Comparison of ENCODE assay signal across 8 mouse cellular contexts in the genomic region with DNA sequence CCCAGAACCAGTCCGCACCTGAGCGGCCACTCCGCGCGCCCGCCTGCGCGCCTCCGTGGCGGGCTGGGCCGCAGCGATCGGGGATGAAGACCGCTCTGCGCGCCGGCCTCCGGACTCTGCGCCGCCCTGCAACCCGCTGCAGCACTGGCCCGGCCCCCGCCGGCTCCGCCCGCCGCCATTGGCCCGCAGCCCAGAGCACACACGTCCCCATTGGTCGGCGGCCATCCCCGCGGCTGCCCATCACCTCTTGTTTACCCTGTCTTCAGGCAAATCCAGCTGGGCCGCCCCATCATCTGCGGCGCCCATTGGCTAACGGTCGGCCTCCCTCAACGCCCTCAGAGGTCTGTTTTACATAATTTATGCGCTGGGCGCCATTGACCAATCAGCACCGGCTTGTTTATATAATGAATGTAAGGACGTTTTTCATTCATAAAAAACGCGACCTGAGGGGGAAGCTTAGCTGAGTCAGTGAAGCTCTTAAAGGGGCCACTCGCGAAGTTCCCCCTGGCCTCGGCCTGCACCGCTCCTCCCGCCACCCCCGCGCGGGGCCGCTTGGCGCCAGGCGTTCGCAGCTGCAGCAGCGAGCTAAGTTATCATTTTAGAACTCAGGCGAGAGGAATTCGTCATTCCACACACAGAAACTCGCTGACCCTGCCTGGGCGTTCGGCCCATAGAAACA. TPM values are rescaled to one million over a fixed set of nuclear protein-coding genes. Genes with fewer than 3 reads are reported as not detected.
DNase-seq lines count a peak whose midpoint lies in the region; ATAC-seq and TF ChIP-seq lines count a peak whose summit lies in the region.

Gene Etv5, minus strand, starts transcription at position 221 of the 679 bp plus-strand sequence.

- H3K4me1 ChIP-seq in embryonic facial prominence, embryonic 13.5 days: peaks cover 33% of the 10 kb centered on the region
- peaks cover 7% of the 10 kb centered on the region; the same call in 1 of the 2 replicates for H3K4me1 ChIP-seq in kidney, adult 2 months (ENCODE audit: control insufficient read depth, insufficient read depth, low read length)
- H3K4me1 ChIP-seq in limb, embryonic 12.5 days (replicated peaks): peaks cover 22% of the 10 kb centered on the region
- H3K4me1 ChIP-seq in midbrain, embryonic 15.5 days: peaks cover 24% of the 10 kb centered on the region
- peaks cover 9% of the 10 kb centered on the region; the same call in 1 of the 2 replicates for H3K4me1 ChIP-seq in spleen, adult 2 months (ENCODE audit: control insufficient read depth, insufficient read depth, insufficient read length)

- no peak for TF ChIP-seq POLR2A in kidney, adult 2 months (IDR thresholded peaks at IDR 0.05; ENCODE audit: low read depth, low read length)
- TF ChIP-seq POLR2A in spleen, adult 2 months (IDR thresholded peaks at IDR 0.05; ENCODE audit: low read depth, low read length): peak; percentile 61

- H3K4me2 ChIP-seq in embryonic facial prominence, embryonic 13.5 days: peak within 1 kb of the TSS; percentile 94
- peak within 1 kb of the TSS; percentile 94 for H3K4me2 ChIP-seq in limb, embryonic 12.5 days
- peak within 1 kb of the TSS; percentile 95 for H3K4me2 ChIP-seq in midbrain, embryonic 15.5 days

- H3K9ac ChIP-seq in embryonic facial prominence, embryonic 13.5 days: peak within 1 kb of the TSS; percentile 83
- H3K9ac ChIP-seq in limb, embryonic 12.5 days (replicated peaks): peak within 1 kb of the TSS; percentile 75
- peak within 1 kb of the TSS; percentile 41 for H3K9ac ChIP-seq in midbrain, embryonic 15.5 days

- peak; percentile 100 for DNase-seq in 3134 (ENCODE audit: extremely low read depth, insufficient read length, low spot score)
- peak; percentile 99 for DNase-seq in adrenal gland, postnatal 36 days
- peak; percentile 97 to 100 for DNase-seq in heart, adult 18-20 months
- peak; percentile 100 for DNase-seq in kidney, adult 2 months
- DNase-seq in spleen, adult 2 months (ENCODE audit: low read depth in 1 of 2, low spot score in 2 of 2): peak; percentile 96

- H3K27me3 ChIP-seq in embryonic facial prominence, embryonic 13.5 days: peaks cover 17% of the 10 kb centered on the region
- no peaks in the 10 kb centered on the region for H3K27me3 ChIP-seq in kidney, adult 2 months (replicated peaks; ENCODE audit: control insufficient read depth, insufficient read depth, low read length)
- peaks cover 4% of the 10 kb centered on the region; the same call in 1 of the 2 replicates for H3K27me3 ChIP-seq in limb, embryonic 12.5 days
- peaks cover 60% of the 10 kb centered on the region for H3K27me3 ChIP-seq in midbrain, embryonic 15.5 days (replicated peaks)
- H3K27me3 ChIP-seq in spleen, adult 2 months (ENCODE audit: control insufficient read depth, insufficient read depth, low read length): 0 out of 2 replicates have a peak, but pooled peaks cover 5% of the 10 kb centered on the region

- TF ChIP-seq CTCF in kidney, adult 2 months (conservative IDR thresholded peaks at IDR 0.05; ENCODE audit: insufficient read depth, insufficient read length, low read depth, low read length): no peak
- TF ChIP-seq CTCF in spleen, adult 2 months (IDR thresholded peaks at IDR 0.05; ENCODE audit: extremely low read depth, insufficient read depth, insufficient read length, insufficient replicate concordance): no peak

- H3K27ac ChIP-seq in embryonic facial prominence, embryonic 13.5 days: peak within 1 kb of the TSS; percentile 87
- peak within 1 kb of the TSS; percentile 63 for H3K27ac ChIP-seq in kidney, adult 2 months (ENCODE audit: insufficient read depth, low read depth, low read length)
- H3K27ac ChIP-seq in limb, embryonic 12.5 days: peak within 1 kb of the TSS; percentile 75
- peak within 1 kb of the TSS; percentile 57 for H3K27ac ChIP-seq in midbrain, embryonic 15.5 days
- peak within 1 kb of the TSS; percentile 36; the same call in 1 of the 2 replicates for H3K27ac ChIP-seq in spleen, adult 2 months (ENCODE audit: insufficient read depth, low read length)

- WGBS in embryonic facial prominence, embryonic 13.5 days: under 1% methylated on average over 54 of the region's 63 CpGs
- WGBS in kidney, adult 2 months: 1% methylated on average over 63 of the region's 63 CpGs
- WGBS in limb, embryonic 12.5 days: under 1% methylated on average over 63 of the region's 63 CpGs
- under 1% methylated on average over 63 of the region's 63 CpGs for WGBS in midbrain, embryonic 15.5 days
- under 1% methylated on average over 63 of the region's 63 CpGs for WGBS in spleen, adult 2 months

- peak; percentile 98 for ATAC-seq in embryonic facial prominence, embryonic 13.5 days (ENCODE audit: insufficient number of reproducible peaks, insufficient read depth, low FRiP score, low TSS enrichment, low read depth)
- ATAC-seq in limb, embryonic 12.5 days (ENCODE audit: insufficient number of reproducible peaks, insufficient read depth, low FRiP score, low TSS enrichment, low read depth): peak; percentile 99
- ATAC-seq in midbrain, embryonic 15.5 days (replicated peaks): peak; percentile 99

- no peaks in the 10 kb centered on the region for H3K36me3 ChIP-seq in embryonic facial prominence, embryonic 13.5 days
- no peaks in the 10 kb centered on the region for H3K36me3 ChIP-seq in kidney, adult 2 months (ENCODE audit: control insufficient read depth, insufficient read depth, low read length)
- no peaks in the 10 kb centered on the region for H3K36me3 ChIP-seq in limb, embryonic 12.5 days
- H3K36me3 ChIP-seq in midbrain, embryonic 15.5 days (replicated peaks): no peaks in the 10 kb centered on the region
- no peaks in the 10 kb centered on the region for H3K36me3 ChIP-seq in spleen, adult 2 months (ENCODE audit: control insufficient read depth, insufficient read depth, low read length)

- no peaks in the 10 kb centered on the region for H3K9me3 ChIP-seq in embryonic facial prominence, embryonic 13.5 days
- no peaks in the 10 kb centered on the region for H3K9me3 ChIP-seq in limb, embryonic 12.5 days
- H3K9me3 ChIP-seq in midbrain, embryonic 15.5 days: no peaks in the 10 kb centered on the region

- peak within 1 kb of the TSS; percentile 79 for H3K4me3 ChIP-seq in embryonic facial prominence, embryonic 13.5 days
- peak within 1 kb of the TSS; percentile 74 for H3K4me3 ChIP-seq in kidney, adult 2 months (ENCODE audit: insufficient read depth, low read depth, low read length)
- H3K4me3 ChIP-seq in limb, embryonic 12.5 days (replicated peaks): peak within 1 kb of the TSS; percentile 63
- peak within 1 kb of the TSS; percentile 65 for H3K4me3 ChIP-seq in midbrain, embryonic 15.5 days
- H3K4me3 ChIP-seq in spleen, adult 2 months (ENCODE audit: extremely low read depth, insufficient read depth, insufficient read length): peak within 1 kb of the TSS; percentile 73

RNA-seq across cellular contexts. Expression of gene Etv5, which starts in this region (rescaled TPM):
- total RNA-seq in adrenal gland, postnatal 36 days (2021): 10 to 100 TPM; 29.7 to 33.3 TPM
- polyA plus RNA-seq in embryonic facial prominence, embryonic 13.5 days (2015; fragmentation: Nextera tagmentation; extraction: Ambion mirVana): 30.2 and 31.1 TPM in 2 replicates
- 1 to 10 TPM; 6.9 to 7.5 TPM for total RNA-seq in heart, adult 18-20 months (2021)
- 16.2 and 19.7 TPM in 2 replicates for polyA plus RNA-seq in kidney, adult 2 months (2012; rRNA removed)
- polyA plus RNA-seq in limb, embryonic 12.5 days (2016; fragmentation: Nextera tagmentation; extraction: Ambion mirVana): 37.6 and 44.2 TPM in 2 replicates
- 14.5 and 17.6 TPM in 2 replicates for polyA plus RNA-seq in midbrain, embryonic 15.5 days (2015; fragmentation: Nextera tagmentation; extraction: Ambion mirVana)
- polyA plus RNA-seq in spleen, adult 2 months (2012; rRNA removed): 6.5 and 8.1 TPM in 2 replicates

Comparison
In these comparisons a context has a peak if more than half of its experiments do, and no peak if none do; other contexts are left out.
1. Peak in every context shown above with its lines: DNase-seq, ATAC-seq, H3K4me3 ChIP-seq and H3K27ac ChIP-seq.
2. H3K27ac ChIP-seq: peak in every context shown above with its lines; median percentile 87 in embryonic facial prominence, embryonic 13.5 days; 75 in limb, embryonic 12.5 days; 63 in kidney, adult 2 months; 57 in midbrain, embryonic 15.5 days; 36 in spleen, adult 2 months.